Mouse (Mus musculus) cerebellum, adult 2 months (tissue): ENCODE results near the gene Bicdl2.

Experiments
- CTCF ChIP-seq: fragments of 200-500 bp; IDR thresholded peaks from 2 replicates; pipeline ENCODE4 v1.5.1; 2011; ENCODE audit warnings: low read depth, mild to moderate bottlenecking, control low read depth, low read length, moderate library complexity, borderline replicate concordance; ENCODE audit not compliant: insufficient read depth
- POLR2A ChIP-seq: fragments of 200-500 bp; IDR thresholded peaks from 2 replicates; pipeline ENCODE4 v1.6.1; 2011; ENCODE audit warnings: low read length, control low read depth, borderline replicate concordance; ENCODE audit not compliant: insufficient read depth

DNA sequence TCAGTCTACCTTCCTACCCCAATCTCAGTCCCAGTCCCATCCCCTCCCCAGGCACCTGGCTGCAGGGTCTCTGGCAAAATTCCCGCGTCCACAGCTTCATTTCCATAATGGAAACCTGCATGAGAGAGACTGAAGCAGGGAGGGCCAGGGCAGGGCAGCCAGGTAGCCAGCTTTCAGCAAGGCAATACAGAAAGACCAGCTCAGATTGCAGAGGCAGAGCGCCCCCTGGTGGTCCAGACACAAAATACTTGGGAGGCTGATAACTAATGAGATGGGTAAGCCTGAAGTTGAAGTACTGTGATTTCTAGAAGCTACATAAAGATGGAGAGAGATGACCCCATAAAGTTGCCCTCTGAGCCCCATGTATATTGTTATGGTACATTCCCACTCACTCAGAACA, 45.9 kb downstream of the Bicdl2 start:
- peak; percentile 90 for TF ChIP-seq CTCF
- no peak for TF ChIP-seq POLR2A
